Mouse (Mus musculus): ENCODE results near the gene Bmp6. TPM values are rescaled to one million over a fixed set of nuclear protein-coding genes. Genes with fewer than 3 reads are reported as not detected.

The Bmp6 gene
- polyA plus RNA-seq, 1 experiment from 2014 or later, result 3.1 TPM

DNA sequence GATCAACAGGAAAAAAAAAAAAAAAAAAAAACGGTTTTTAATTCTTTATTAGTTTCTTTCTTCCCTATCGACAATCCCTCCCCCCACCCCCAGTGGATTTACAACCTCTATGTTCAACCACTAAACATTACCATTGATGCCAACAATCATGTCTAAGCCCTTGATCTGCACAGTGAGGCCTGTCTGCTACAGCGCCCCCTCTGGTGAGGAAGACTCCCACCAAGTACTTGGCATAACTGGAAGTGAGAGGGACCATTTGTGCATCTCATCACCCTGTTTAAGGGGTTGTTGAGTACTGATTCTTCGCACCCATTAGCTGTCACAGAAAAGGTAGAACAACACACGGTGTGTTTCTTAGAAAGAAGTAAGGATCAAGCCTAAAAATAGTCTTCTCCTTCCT lies 203.8 kb downstream of the Bmp6 start:
- 84% methylated on average over 5 of the region's 5 CpGs for WGBS
- no peak overlapping the region for H3K9ac ChIP-seq (ENCODE audit: low read depth, low read length)
- no peaks in the 10 kb centered on the region for H3K36me3 ChIP-seq (ENCODE audit: control insufficient read depth, insufficient read depth, low read length)
- no peak overlapping the region for H3K4me3 ChIP-seq (ENCODE audit: low read length)
- no peak overlapping the region for H3K4me2 ChIP-seq (ENCODE audit: low read length)
- H3K27ac ChIP-seq (ENCODE audit: low read depth, low read length), result no peak overlapping the region
- H3K4me1 ChIP-seq (ENCODE audit: control insufficient read depth, insufficient read depth, low read depth, low read length), result no peaks in the 10 kb centered on the region
- no peaks in the 10 kb centered on the region for H3K9me3 ChIP-seq (ENCODE audit: control insufficient read depth, low read length)
- no peaks in the 10 kb centered on the region for H3K27me3 ChIP-seq (replicated peaks; ENCODE audit: control insufficient read depth, insufficient read depth, low read length)
- no peak for ATAC-seq

Other genes with a start within 250 kb of the Bmp6 start
- 0.21 TPM in 2 replicates for gene Dsp, start 193.8 kb upstream of the Bmp6 start, polyA plus RNA-seq (2015; fragmentation: Nextera tagmentation; extraction: Ambion mirVana)
- gene Snrnp48, start 140.2 kb upstream of the Bmp6 start, polyA plus RNA-seq (2015; fragmentation: Nextera tagmentation; extraction: Ambion mirVana), result 23.1 and 25.2 TPM in 2 replicates
- gene Txndc5, start 183.7 kb downstream of the Bmp6 start, polyA plus RNA-seq (2015; fragmentation: Nextera tagmentation; extraction: Ambion mirVana), result 87.7 and 98.7 TPM in 2 replicates